Mouse (Mus musculus) small intestine, adult 2 months (tissue): Measurements from ENCODE around the gene En2. TPM values are rescaled to one million over a fixed set of nuclear protein-coding genes. Genes with fewer than 3 reads are reported as not detected.

Experiments
- H3K27ac ChIP-seq: fragments of 200-500 bp; 2 replicates; pipeline ENCODE4 v1.5.1; 2012; ENCODE audit warnings: low read depth, low read length, control low read depth, inconsistent platforms; ENCODE audit not compliant: insufficient read depth
- H3K27me3 ChIP-seq: fragments of 200-500 bp; 2 replicates; pipeline ENCODE4 v1.6.1; 2012; ENCODE audit warnings: mild to moderate bottlenecking, moderate library complexity, low read length, inconsistent platforms; ENCODE audit not compliant: control insufficient read depth, insufficient read depth
- H3K36me3 ChIP-seq: fragments of 200-500 bp; 2 replicates; pipeline ENCODE4 v1.6.1; 2012; ENCODE audit warnings: mild to moderate bottlenecking, low read length, control low read depth, inconsistent platforms; ENCODE audit not compliant: control insufficient read depth, insufficient read depth
- H3K4me1 ChIP-seq: fragments of 200-500 bp; 2 replicates; pipeline ENCODE4 v1.6.1; 2012; ENCODE audit warnings: low read length, inconsistent platforms, mixed read lengths; ENCODE audit not compliant: control insufficient read depth, insufficient read depth, insufficient read length
- H3K4me3 ChIP-seq: fragments of 200-500 bp; 2 replicates; pipeline ENCODE4 v1.5.1; 2012; ENCODE audit warnings: low read depth, mild to moderate bottlenecking, control low read depth, inconsistent platforms, low read length, moderate library complexity
- CTCF ChIP-seq: fragments of 200-500 bp; IDR thresholded peaks from 2 replicates; pipeline ENCODE4 v1.5.1; 2012; ENCODE audit warnings: low read depth, mild to moderate bottlenecking, control low read depth, inconsistent platforms, low read length, moderate library complexity, mixed read lengths; ENCODE audit not compliant: insufficient replicate concordance, insufficient read length; ENCODE audit errors: extremely low read depth
- POLR2A ChIP-seq: fragments of 200-500 bp; IDR thresholded peaks from 2 replicates; pipeline ENCODE4 v1.6.1; 2012; ENCODE audit warnings: low read depth, mild to moderate bottlenecking, control low read depth, inconsistent platforms, low read length, moderate library complexity
- WGBS: fragments of 180-500 bp; shearing (Covaris S2); methylation state at CpG from one replicate; pipeline ENCODE4 v1.1.7; 2018; 5-methylcytosine and 5-hydroxymethylcytosine counted together
- polyA plus RNA-seq: library from polyadenylated mRNA; depleted of rRNA; stranded (reverse); fragments of >200 nt; gene quantifications from 2 replicates; pipeline ENCODE4 v1.2.3, GENCODE M21; 2012; rRNA removed

Gene En2
- polyA plus RNA-seq, 1 experiment: not detected

- no peaks in the 10 kb centered on the region for H3K36me3 ChIP-seq
- peaks cover 2% of the 10 kb centered on the region; the same call in 1 of the 2 replicates for H3K4me1 ChIP-seq
- TF ChIP-seq CTCF (no peak), POLR2A (no peak)
- H3K27me3 ChIP-seq: peaks cover 34% of the 10 kb centered on the region
- H3K27ac ChIP-seq: no peak overlapping the region
- 17% methylated on average over 20 of the region's 20 CpGs for WGBS
- H3K4me3 ChIP-seq: peak overlapping the region; percentile 69
Measured at GRCm38 (mm10) chr5:28208726-28209520, 43.4 kb downstream of the En2 start.

GRCm38 (mm10) chr5:28209549-28210431, 44.3 kb downstream of the En2 start:
- TF ChIP-seq CTCF: no peak; the same call in 1 of the 2 replicates
- Histone ChIP-seq H3K27me3 (peaks cover 34% of the 10 kb centered on the region), H3K36me3 (no peaks in the 10 kb centered on the region), H3K4me1 (peaks cover 2% of the 10 kb centered on the region; the same call in 1 of the 2 replicates), H3K27ac (no peak overlapping the region; the same call in 1 of the 2 replicates), H3K4me3 (peak overlapping the region; percentile 69)
- WGBS: 1% methylated on average over 80 of the region's 80 CpGs

GRCm38 (mm10) chr5:28210591-28211550, 45.4 kb downstream of the En2 start:
- WGBS: 4% methylated on average over 29 of the region's 29 CpGs
- Histone ChIP-seq H3K36me3 (no peaks in the 10 kb centered on the region), H3K4me3 (no peak overlapping the region), H3K27me3 (peaks cover 29% of the 10 kb centered on the region), H3K4me1 (peaks cover 2% of the 10 kb centered on the region; the same call in 1 of the 2 replicates), H3K27ac (no peak overlapping the region)
- TF ChIP-seq CTCF: no peak
- TF ChIP-seq POLR2A: no peak

- H3K27me3 ChIP-seq: peaks cover 28% of the 10 kb centered on the region
- H3K4me1 ChIP-seq: peaks cover 2% of the 10 kb centered on the region; the same call in 1 of the 2 replicates
- 13% methylated on average over 15 of the region's 15 CpGs for whole genome bisulfite sequencing
- H3K27ac ChIP-seq: no peak overlapping the region
- no peaks in the 10 kb centered on the region for H3K36me3 ChIP-seq
- H3K4me3 ChIP-seq: no peak overlapping the region
- TF ChIP-seq POLR2A (no peak), CTCF (no peak)
Measured at GRCm38 (mm10) chr5:28211651-28212310, 46.3 kb downstream of the En2 start.

- Histone ChIP-seq H3K4me3 (no peak overlapping the region), H3K27me3 (peaks cover 26% of the 10 kb centered on the region), H3K27ac (no peak overlapping the region), H3K36me3 (no peaks in the 10 kb centered on the region), H3K4me1 (peaks cover 2% of the 10 kb centered on the region; the same call in 1 of the 2 replicates)
- TF ChIP-seq CTCF (no peak), POLR2A (no peak)
- 53% methylated on average over 2 of the region's 2 CpGs for WGBS
Measured at GRCm38 (mm10) chr5:28213441-28213840, 47.9 kb downstream of the En2 start.

- Histone ChIP-seq H3K36me3 (no peaks in the 10 kb centered on the region), H3K27ac (no peak overlapping the region), H3K4me3 (no peak overlapping the region), H3K4me1 (no peaks in the 10 kb centered on the region), H3K27me3 (no peaks in the 10 kb centered on the region; the same call in 1 of the 2 replicates)
- TF ChIP-seq CTCF (no peak), POLR2A (no peak)
- 89% methylated on average over 1 of the region's 1 CpGs for WGBS
Measured at GRCm38 (mm10) chr5:28219596-28219995, 54.1 kb downstream of the En2 start.

Other genes starting within 250 kb of the En2 start
- 82.2 and 110 TPM in 2 replicates for gene Insig1, start 94.3 kb upstream of the En2 start, polyA plus RNA-seq
- gene Cnpy1, start 80.1 kb downstream of the En2 start, polyA plus RNA-seq: 2.0 and 2.3 TPM in 2 replicates
- 10.7 and 25.2 TPM in 2 replicates for gene Rbm33, start 151.4 kb downstream of the En2 start, polyA plus RNA-seq